21 mouse cellular contexts compared by ENCODE assay signal in the genomic region with DNA sequence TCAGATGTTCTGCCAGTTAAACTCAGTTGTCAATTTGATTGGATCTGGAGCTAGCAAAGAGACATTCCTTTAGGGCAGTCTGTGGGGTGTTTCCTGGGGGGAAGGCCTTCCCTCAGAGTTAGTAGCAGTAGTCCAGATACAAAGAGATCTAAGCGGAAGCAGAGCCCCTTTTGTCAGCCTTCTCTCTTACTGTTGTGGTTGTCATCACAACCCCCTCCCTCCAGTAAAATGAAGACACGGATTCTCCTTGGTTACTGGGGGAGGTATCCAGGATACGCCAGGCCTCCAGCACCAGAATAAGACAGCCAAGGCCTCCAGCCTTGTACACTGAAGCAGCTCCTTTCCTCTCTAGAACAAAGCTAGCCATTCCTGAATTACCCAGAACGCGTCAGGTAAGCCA. TPM values are rescaled to one million over a fixed set of nuclear protein-coding genes. Genes with fewer than 3 reads are reported as not detected.
DNase-seq lines count a peak whose midpoint lies in the region; ATAC-seq and TF ChIP-seq lines count a peak whose summit lies in the region.
"Had no signal": no experiment of that assay in that cellular context is flagged by ENCODE, and none has a peak within 500 bp of the region (broad histone marks: within the 10 kb centered on the region; RNA-seq: fewer than 3 reads in every experiment).

No protein-coding gene starts in this region.

- H3K9me3 ChIP-seq in limb, embryonic 11.5 days (ENCODE audit: control insufficient read depth, low read length), result no peaks in the 10 kb centered on the region
- H3K9me3 ChIP-seq in limb, embryonic 10.5 days (replicated peaks), result no peaks in the 10 kb centered on the region
- no peaks in the 10 kb centered on the region for H3K9me3 ChIP-seq in midbrain, embryonic 11.5 days (ENCODE audit: control insufficient read depth, low read length)
- no peaks in the 10 kb centered on the region for H3K9me3 ChIP-seq in neural tube, embryonic 15.5 days (replicated peaks)
- H3K9me3 ChIP-seq: embryonic facial prominence, embryonic 13.5 days; G1E had no signal

- DNase-seq in embryo, embryonic 10.5 days (ENCODE audit: low spot score), result peak; percentile 29
- no peak for DNase-seq in embryo, embryonic 10 days (ENCODE audit: low spot score)
- peak; percentile 16 for DNase-seq in limb, embryonic 11.5 days (ENCODE audit: low spot score)
- no peak for DNase-seq in limb, embryonic 10.5 days (ENCODE audit: low spot score)
- DNase-seq in midbrain, embryonic 11.5 days (ENCODE audit: low spot score, missing footprints), result peak; percentile 81
- DNase-seq in lung, adult 2 months, result no peak
- no peak for DNase-seq in heart, adult 18-20 months
- DNase-seq: adrenal gland, adult 2 months; cerebellum, adult 11 months; cerebellum, postnatal 25 days; heart, postnatal 4 days; kidney, adult 11 months; lung, postnatal 14 days; right cerebral cortex, postnatal 25 days had no signal

- no peak overlapping the region for H3K4me2 ChIP-seq in limb, embryonic 11.5 days (ENCODE audit: low read depth, severe bottlenecking)
- no peak overlapping the region for H3K4me2 ChIP-seq in midbrain, embryonic 11.5 days
- no peak overlapping the region for H3K4me2 ChIP-seq in neural tube, embryonic 15.5 days
- H3K4me2 ChIP-seq: embryonic facial prominence, embryonic 13.5 days; heart, embryonic 13.5 days had no signal

- no peak overlapping the region for H3K9ac ChIP-seq in limb, embryonic 11.5 days (ENCODE audit: low read length)
- H3K9ac ChIP-seq in midbrain, embryonic 11.5 days (ENCODE audit: low read length), result no peak overlapping the region
- no peak overlapping the region for H3K9ac ChIP-seq in neural tube, embryonic 15.5 days (replicated peaks)
- H3K9ac ChIP-seq: embryonic facial prominence, embryonic 13.5 days; heart, embryonic 13.5 days had no signal

- H3K36me3 ChIP-seq in limb, embryonic 11.5 days (ENCODE audit: control insufficient read depth, insufficient read depth, low read length), result no peaks in the 10 kb centered on the region
- no peaks in the 10 kb centered on the region for H3K36me3 ChIP-seq in limb, embryonic 10.5 days
- no peaks in the 10 kb centered on the region for H3K36me3 ChIP-seq in midbrain, embryonic 11.5 days (ENCODE audit: control insufficient read depth, insufficient read depth, low read length)
- H3K36me3 ChIP-seq in neural tube, embryonic 15.5 days, result no peaks in the 10 kb centered on the region
- H3K36me3 ChIP-seq: embryonic facial prominence, embryonic 13.5 days; G1E had no signal

- H3K27ac ChIP-seq in limb, embryonic 11.5 days (replicated peaks; ENCODE audit: low read depth, low read length), result no peak overlapping the region
- no peak overlapping the region for H3K27ac ChIP-seq in limb, embryonic 10.5 days
- H3K27ac ChIP-seq in midbrain, embryonic 11.5 days (ENCODE audit: low read depth, low read length), result no peak overlapping the region
- H3K27ac ChIP-seq in neural tube, embryonic 15.5 days (replicated peaks), result peak overlapping the region; percentile 39; the same call in 1 of the 2 replicates
- H3K27ac ChIP-seq: embryonic facial prominence, embryonic 13.5 days; heart, embryonic 13.5 days; kidney, postnatal 0 days; stomach, postnatal 0 days had no signal

- H3K4me1 ChIP-seq in limb, embryonic 11.5 days (ENCODE audit: control insufficient read depth, insufficient read depth, low read length), result no peaks in the 10 kb centered on the region
- H3K4me1 ChIP-seq in limb, embryonic 10.5 days, result no peaks in the 10 kb centered on the region
- H3K4me1 ChIP-seq in midbrain, embryonic 11.5 days (ENCODE audit: control insufficient read depth, insufficient read depth, low read length), result peaks cover 4% of the 10 kb centered on the region; the same call in 1 of the 2 replicates
- H3K4me1 ChIP-seq in neural tube, embryonic 15.5 days, result 0 out of 2 replicates have a peak, but pooled peaks cover 7% of the 10 kb centered on the region
- H3K4me1 ChIP-seq in lung, adult 2 months (ENCODE audit: control insufficient read depth, insufficient read depth, low read length), result no peaks in the 10 kb centered on the region

- no peak overlapping the region for H3K4me3 ChIP-seq in limb, embryonic 11.5 days (ENCODE audit: low read depth, low read length)
- H3K4me3 ChIP-seq in limb, embryonic 10.5 days, result no peak overlapping the region
- H3K4me3 ChIP-seq in midbrain, embryonic 11.5 days (ENCODE audit: low read depth, low read length), result no peak overlapping the region
- H3K4me3 ChIP-seq in neural tube, embryonic 15.5 days (replicated peaks), result no peak overlapping the region
- H3K4me3 ChIP-seq in lung, adult 2 months (replicated peaks; ENCODE audit: extremely low read depth, low read depth, low read length), result no peak overlapping the region
- H3K4me3 ChIP-seq: embryonic facial prominence, embryonic 13.5 days; heart, embryonic 13.5 days had no signal

- no peak for ATAC-seq in limb, embryonic 11.5 days (ENCODE audit: insufficient number of reproducible peaks, low FRiP score, low TSS enrichment, low read depth)
- peak; percentile 54; the same call in 1 of the 2 replicates for ATAC-seq in midbrain, embryonic 11.5 days (ENCODE audit: low FRiP score)
- no peak for ATAC-seq in neural tube, embryonic 15.5 days (ENCODE audit: low FRiP score)
- ATAC-seq: CD4-positive, CD25-positive, alpha-beta regulatory T cell, adult 4 months had no signal

- 88% methylated on average over 5 of the region's 5 CpGs for WGBS in limb, embryonic 11.5 days
- WGBS in limb, embryonic 10.5 days, result 91% methylated on average over 5 of the region's 5 CpGs
- 45% methylated on average over 5 of the region's 5 CpGs for WGBS in midbrain, embryonic 11.5 days
- 57% methylated on average over 5 of the region's 5 CpGs for WGBS in neural tube, embryonic 15.5 days
- WGBS in lung, adult 2 months, result 86% methylated on average over 5 of the region's 5 CpGs

- H3K27me3 ChIP-seq in limb, embryonic 11.5 days (ENCODE audit: control insufficient read depth, insufficient read depth, low read length), result no peaks in the 10 kb centered on the region
- H3K27me3 ChIP-seq in limb, embryonic 10.5 days (ENCODE audit: low read depth, poor library complexity, severe bottlenecking), result no peaks in the 10 kb centered on the region
- no peaks in the 10 kb centered on the region for H3K27me3 ChIP-seq in midbrain, embryonic 11.5 days (ENCODE audit: control insufficient read depth, insufficient read depth, low read length)
- no peaks in the 10 kb centered on the region for H3K27me3 ChIP-seq in neural tube, embryonic 15.5 days (replicated peaks)
- H3K27me3 ChIP-seq: embryonic facial prominence, embryonic 13.5 days; heart, embryonic 13.5 days had no signal

- TF ChIP-seq CTCF in lung, adult 2 months (IDR thresholded peaks at IDR 0.05; ENCODE audit: insufficient read depth, low read length), result no peak

- no peak for TF ChIP-seq POLR2A in lung, adult 2 months (IDR thresholded peaks at IDR 0.05; ENCODE audit: borderline replicate concordance, extremely low read depth, low read depth, low read length)

RNA-seq across cellular contexts. Expression of a gene that starts 15.6 kb away (rescaled TPM):
- polyA plus RNA-seq in limb, embryonic 11.5 days (2014; fragmentation: Nextera tagmentation; extraction: Ambion mirVana), result 0.01 and 0.04 TPM in 2 replicates
- polyA plus RNA-seq in limb, embryonic 10.5 days (2016; fragmentation: Nextera tagmentation; extraction: Ambion mirVana), result 0.01 and 0.03 TPM in 2 replicates
- 0.04 TPM in 1 of 2 replicates, not detected in the other for polyA plus RNA-seq in midbrain, embryonic 11.5 days (2014; fragmentation: Nextera tagmentation; extraction: Ambion mirVana)
- 0.19 and 0.20 TPM in 2 replicates for polyA plus RNA-seq in neural tube, embryonic 15.5 days (2015; fragmentation: Nextera tagmentation; extraction: Ambion mirVana)
- polyA plus RNA-seq in lung, adult 2 months (2012; rRNA removed), result 0.88 and 3.9 TPM in 2 replicates
- 100 to 1,000 TPM; 336 to 366 TPM for total RNA-seq in heart, adult 18-20 months (2021)
- polyA plus RNA-seq: G1E had no signal

Comparison
In these comparisons a context has a peak if more than half of its experiments do, and no peak if none do; other contexts are left out.
1. DNase-seq: peak in embryo, embryonic 10.5 days (single experiment), limb, embryonic 11.5 days (single experiment) and midbrain, embryonic 11.5 days (single experiment); none in embryo, embryonic 10 days (single experiment), limb, embryonic 10.5 days (single experiment), lung, adult 2 months (single experiment) and heart, adult 18-20 months (0 of 2).